Mouse (Mus musculus) heart, postnatal 0 days (tissue): Measurements from ENCODE around the gene Syde1. TPM values are rescaled to one million over a fixed set of nuclear protein-coding genes. Genes with fewer than 3 reads are reported as not detected.

Source experiments
- ATAC-seq: fragments of 200-750 bp; cut with Nextera tagmentation; 2 replicates; pipeline ENCODE4 v1.8.0; 2017; ENCODE audit warnings: low read depth, moderate number of reproducible peaks, moderate library complexity; ENCODE audit not compliant: insufficient read depth
- DNase-seq: peaks from one replicate; pipeline ENCODE4 v3.0.0-alpha.2; 2016; ENCODE audit warnings: low spot score
- H3K27ac ChIP-seq: fragments of 300-500 bp; sonication (generic); 2 replicates; pipeline ENCODE4 v1.5.1; 2014; ENCODE audit warnings: low read depth, mild to moderate bottlenecking
- H3K27me3 ChIP-seq: fragments of 300-500 bp; sonication (generic); 2 replicates; pipeline ENCODE4 v1.6.1; 2014; ENCODE audit warnings: low read length, mixed read lengths; ENCODE audit not compliant: control insufficient read depth, insufficient read depth
- H3K36me3 ChIP-seq: fragments of 300-500 bp; sonication (generic); replicated peaks from 2 replicates; pipeline ENCODE4 v1.6.1; 2014; ENCODE audit warnings: low read length, mixed read lengths; ENCODE audit not compliant: control insufficient read depth, insufficient read depth
- H3K4me1 ChIP-seq: fragments of 300-500 bp; sonication (generic); 2 replicates; pipeline ENCODE4 v1.6.1; 2014; ENCODE audit warnings: antibody characterized with exemption; ENCODE audit not compliant: control insufficient read depth, insufficient read depth
- H3K4me2 ChIP-seq: fragments of 300-500 bp; sonication (generic); 2 replicates; pipeline ENCODE4 v1.6.1; 2014; ENCODE audit warnings: low read depth, mild to moderate bottlenecking, low read length, moderate library complexity
- H3K4me3 ChIP-seq: fragments of 300-500 bp; sonication (generic); 2 replicates; pipeline ENCODE4 v1.5.1; 2014; ENCODE audit warnings: low read depth, low read length
- H3K9ac ChIP-seq: fragments of 300-500 bp; sonication (generic); replicated peaks from 2 replicates; pipeline ENCODE4 v1.6.1; 2014; ENCODE audit warnings: low read depth, low read length, mixed read lengths
- H3K9me3 ChIP-seq: fragments of 300-500 bp; sonication (generic); replicated peaks from 2 replicates; pipeline ENCODE4 v1.6.1; 2016; ENCODE audit warnings: low read length; ENCODE audit not compliant: control insufficient read depth
- CTCF ChIP-seq: IDR thresholded peaks from 2 replicates; pipeline ENCODE4 v1.5.1; 2016; ENCODE audit warnings: antibody characterized with exemption, control low read depth, low read depth
- EP300 ChIP-seq: IDR thresholded peaks from 2 replicates; pipeline ENCODE4 v1.6.1; 2016; ENCODE audit warnings: antibody characterized with exemption, low read depth
- WGBS: fragments of 180-500 bp; shearing (Covaris S2); extraction: QIAGEN DNeasy Blood & Tissue Kit; methylation state at CpG from one replicate; pipeline ENCODE4 v1.1.7; 2014; 5-methylcytosine and 5-hydroxymethylcytosine counted together
- polyA plus RNA-seq: library from polyadenylated mRNA; unstranded; fragments of >200 nt; fragmentation: Nextera tagmentation; extraction: Ambion mirVana; gene quantifications from 2 replicates; pipeline ENCODE4 v1.2.1, GENCODE M21; 2015
- total RNA-seq: library from RNA; depleted of rRNA; stranded (reverse); fragments of >200 nt; gene quantifications from 2 replicates; pipeline ENCODE4 v1.2.3, GENCODE M21; 2014; ENCODE audit warnings: low replicate concordance

The Syde1 gene
- total and polyA plus RNA-seq, 2 experiments from 2014 or later = 7.5 to 27.9 TPM

DNA sequence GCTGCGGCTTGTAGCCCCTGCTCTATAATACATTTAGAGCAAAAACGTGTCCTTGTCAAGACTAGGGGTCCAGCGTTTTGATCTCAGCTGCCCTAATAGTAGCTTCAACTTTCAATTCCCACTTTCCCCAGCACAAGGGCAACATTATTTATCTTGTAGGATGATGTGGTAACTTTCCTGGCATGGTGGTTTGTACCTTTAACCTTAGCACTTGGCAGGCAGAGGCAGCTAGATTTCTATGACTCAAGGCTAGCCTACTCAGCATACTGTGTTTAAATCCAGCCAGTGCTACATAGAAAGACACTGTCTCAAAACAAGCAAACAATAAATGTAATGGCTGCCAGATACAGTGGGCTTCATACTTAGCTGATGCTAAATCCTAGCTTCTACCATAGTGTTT, 15.8 kb upstream of the Syde1 start:
- Histone ChIP-seq H3K9ac (no peak overlapping the region), H3K4me1 (no peaks in the 10 kb centered on the region), H3K27me3 (no peaks in the 10 kb centered on the region), H3K36me3 (no peaks in the 10 kb centered on the region), H3K4me3 (no peak overlapping the region), H3K9me3 (no peaks in the 10 kb centered on the region), H3K4me2 (no peak overlapping the region), H3K27ac (no peak overlapping the region)
- DNase-seq = no peak
- ATAC-seq = no peak
- WGBS = 60% methylated on average over 3 of the region's 3 CpGs
- TF ChIP-seq EP300 = no peak
- no peak for TF ChIP-seq CTCF

DNA sequence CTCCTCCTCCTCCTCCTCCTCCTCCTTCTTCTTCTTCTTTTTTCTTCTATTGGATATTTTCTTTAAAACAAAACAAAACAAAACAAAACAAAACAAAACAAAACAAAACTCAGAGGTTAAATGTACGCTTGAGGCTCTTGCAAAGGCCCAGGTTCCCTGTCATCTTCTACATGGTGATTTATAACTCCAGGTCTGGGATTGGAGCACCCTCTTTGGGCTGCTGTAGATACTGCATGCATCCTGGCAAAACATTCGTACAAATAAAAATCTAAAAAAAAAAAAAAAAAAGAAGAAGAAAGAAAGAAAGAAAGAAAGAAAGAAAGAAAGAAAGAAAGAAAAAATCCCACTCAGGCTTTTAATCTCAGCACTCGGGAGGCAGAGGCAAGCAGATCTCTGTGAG, 13.3 kb upstream of the Syde1 start:
- no peaks in the 10 kb centered on the region for H3K36me3 ChIP-seq
- peak; percentile 67 for TF ChIP-seq CTCF
- TF ChIP-seq EP300 = no peak
- H3K4me2 ChIP-seq = no peak overlapping the region
- no peak overlapping the region for H3K27ac ChIP-seq
- no peak overlapping the region for H3K9ac ChIP-seq
- DNase-seq (peak; percentile 51), ATAC-seq (no peak)
- H3K4me3 ChIP-seq = no peak overlapping the region
- H3K27me3 ChIP-seq = no peaks in the 10 kb centered on the region
- WGBS = 26% methylated on average over 3 of the region's 3 CpGs
- H3K9me3 ChIP-seq = no peaks in the 10 kb centered on the region
- H3K4me1 ChIP-seq = no peaks in the 10 kb centered on the region

- 75% methylated on average over 5 of the region's 5 CpGs for WGBS
- no peak for ATAC-seq
These were observed 8.1 kb upstream of the Syde1 start for GRCm38 (mm10) chr10:78599865-78600264.

DNA sequence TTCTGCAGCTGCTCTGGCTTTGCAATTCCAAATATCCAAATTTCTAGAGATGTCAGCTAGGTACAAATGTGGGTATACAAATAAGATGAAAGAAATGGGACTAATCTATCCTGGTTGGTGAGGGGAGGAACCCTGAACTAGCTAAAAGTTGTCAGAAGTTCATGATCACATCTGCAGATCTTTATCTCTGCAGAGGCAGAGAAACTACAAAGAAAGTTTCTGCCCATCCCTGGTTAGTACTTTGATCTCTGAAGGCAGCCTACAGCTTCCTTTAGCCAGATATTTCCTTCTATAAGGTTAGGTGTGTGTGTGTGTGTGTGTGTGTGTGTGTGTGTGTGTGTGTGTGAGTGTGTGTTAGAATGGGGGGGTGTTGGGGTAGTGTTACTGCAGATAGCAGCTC, 2.8 kb upstream of the Syde1 start:
- Histone ChIP-seq H3K4me1 (peaks cover 15% of the 10 kb centered on the region; the same call in 1 of the 2 replicates), H3K36me3 (peaks cover 4% of the 10 kb centered on the region; the same call in 1 of the 2 replicates), H3K4me2 (no peak overlapping the region; the same call in 1 of the 2 replicates), H3K27me3 (no peaks in the 10 kb centered on the region), H3K9me3 (no peaks in the 10 kb centered on the region), H3K4me3 (no peak overlapping the region), H3K9ac (no peak overlapping the region), H3K27ac (no peak overlapping the region)
- TF ChIP-seq EP300 (no peak), CTCF (no peak)
- DNase-seq (no peak), ATAC-seq (no peak)

More at GRCm38 (mm10) chr10:78599865-78600264, 8.1 kb upstream of the Syde1 start:
- Histone ChIP-seq H3K27me3 (no peaks in the 10 kb centered on the region), H3K4me3 (no peak overlapping the region), H3K9ac (no peak overlapping the region), H3K4me2 (no peak overlapping the region), H3K9me3 (no peaks in the 10 kb centered on the region), H3K27ac (no peak overlapping the region), H3K36me3 (no peaks in the 10 kb centered on the region), H3K4me1 (no peaks in the 10 kb centered on the region)
- DNase-seq = no peak
- TF ChIP-seq EP300 (no peak), CTCF (no peak)

DNA sequence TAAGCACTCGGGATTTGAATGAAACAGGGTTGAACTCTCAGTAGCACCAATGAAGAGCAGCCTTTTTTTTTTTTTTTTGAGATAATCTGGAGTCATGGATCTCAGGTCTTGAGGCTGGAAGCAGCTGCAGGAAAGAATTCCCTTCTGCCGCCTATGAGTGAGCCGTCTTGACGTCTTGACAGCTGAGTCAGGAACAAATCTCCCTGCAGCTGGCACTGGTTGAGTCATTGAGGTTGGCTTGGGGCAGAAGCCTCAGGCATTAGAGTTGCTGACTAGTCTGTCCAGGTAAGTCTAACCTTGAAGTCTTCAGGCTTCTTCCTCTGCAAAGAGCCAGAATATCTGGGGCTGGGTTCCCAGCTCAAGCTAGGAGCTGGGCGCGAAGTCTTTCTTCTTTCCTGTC, 2.4 kb upstream of the Syde1 start:
- no peak for TF ChIP-seq CTCF
- no peak for TF ChIP-seq EP300
- WGBS = 68% methylated on average over 6 of the region's 6 CpGs

DNA sequence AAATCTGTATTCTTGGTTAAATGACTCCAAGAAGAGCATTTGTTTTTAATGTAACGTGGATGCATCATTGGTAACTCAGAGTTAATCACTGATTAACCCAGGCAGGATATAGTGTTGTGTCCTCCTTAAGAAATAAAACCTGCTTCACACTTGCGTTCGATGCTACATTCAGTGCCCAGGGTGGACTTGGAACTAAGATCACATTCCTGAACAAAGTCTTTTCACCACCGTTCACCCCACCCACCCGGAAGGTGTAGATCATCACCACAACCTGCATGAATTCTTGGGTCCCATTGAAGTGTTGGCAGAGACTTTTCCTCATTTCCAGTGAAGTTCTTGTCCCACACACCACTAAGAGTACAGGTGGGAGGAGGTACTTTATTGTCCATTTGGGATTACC, 2.0 kb upstream of the Syde1 start:
- Histone ChIP-seq H3K9ac (no peak overlapping the region), H3K36me3 (peaks cover 13% of the 10 kb centered on the region), H3K27ac (no peak overlapping the region), H3K4me2 (no peak overlapping the region), H3K27me3 (no peaks in the 10 kb centered on the region), H3K4me1 (peaks cover 15% of the 10 kb centered on the region; the same call in 1 of the 2 replicates), H3K9me3 (no peaks in the 10 kb centered on the region), H3K4me3 (no peak overlapping the region)
- TF ChIP-seq EP300 = no peak
- no peak for TF ChIP-seq CTCF
- WGBS = 85% methylated on average over 5 of the region's 5 CpGs
- ATAC-seq = no peak
- DNase-seq = no peak

More for the DNA sequence above, 2.4 kb upstream of the Syde1 start:
- no peak overlapping the region for H3K4me3 ChIP-seq
- H3K4me2 ChIP-seq = no peak overlapping the region; the same call in 1 of the 2 replicates
- H3K36me3 ChIP-seq = peaks cover 8% of the 10 kb centered on the region
- no peaks in the 10 kb centered on the region for H3K27me3 ChIP-seq
- H3K9ac ChIP-seq = no peak overlapping the region
- no peak for ATAC-seq
- no peaks in the 10 kb centered on the region for H3K9me3 ChIP-seq
- H3K4me1 ChIP-seq = peaks cover 15% of the 10 kb centered on the region; the same call in 1 of the 2 replicates
- no peak overlapping the region; the same call in 1 of the 2 replicates for H3K27ac ChIP-seq
- DNase-seq = no peak
